Mouse (Mus musculus) forebrain, embryonic 11.5 days (tissue): ENCODE measurements around the gene Spon1. TPM values are rescaled to one million over a fixed set of nuclear protein-coding genes. Genes with fewer than 3 reads are reported as not detected.

Experiments used
- ATAC-seq: fragments of 200-750 bp; cut with Nextera tagmentation; replicated peaks from 2 replicates; pipeline ENCODE4 v1.8.0; 2017; ENCODE audit warnings: moderate TSS enrichment; ENCODE audit not compliant: low FRiP score
- DNase-seq: peaks from one replicate; pipeline ENCODE4 v3.0.0-alpha.2; 2017; ENCODE audit warnings: low spot score
- H3K27ac ChIP-seq: fragments of 300-500 bp; sonication (generic); 2 replicates; pipeline ENCODE4 v1.5.1; 2014; ENCODE audit warnings: low read depth, low read length
- H3K27me3 ChIP-seq: fragments of 300-500 bp; sonication (generic); 2 replicates; pipeline ENCODE4 v1.6.1; 2014; ENCODE audit warnings: mild to moderate bottlenecking, low read length, mixed read lengths; ENCODE audit not compliant: control insufficient read depth, insufficient read depth
- H3K36me3 ChIP-seq: fragments of 300-500 bp; sonication (generic); 2 replicates; pipeline ENCODE4 v1.6.1; 2014; ENCODE audit warnings: mild to moderate bottlenecking, low read length, moderate library complexity, mixed read lengths; ENCODE audit not compliant: control insufficient read depth, insufficient read depth
- H3K4me1 ChIP-seq: fragments of 300-500 bp; sonication (generic); replicated peaks from 2 replicates; pipeline ENCODE4 v1.6.1; 2014; ENCODE audit warnings: low read length, mixed read lengths; ENCODE audit not compliant: control insufficient read depth, insufficient read depth
- H3K4me2 ChIP-seq: fragments of 300-500 bp; sonication (generic); 2 replicates; pipeline ENCODE4 v1.6.1; 2014; ENCODE audit warnings: low read depth, mild to moderate bottlenecking, low read length, moderate library complexity, mixed read lengths; ENCODE audit not compliant: severe bottlenecking
- H3K4me3 ChIP-seq: fragments of 300-500 bp; sonication (generic); 2 replicates; pipeline ENCODE4 v1.5.1; 2014; ENCODE audit warnings: low read depth, low read length
- H3K9ac ChIP-seq: fragments of 300-500 bp; sonication (generic); 2 replicates; pipeline ENCODE4 v1.6.1; 2014; ENCODE audit warnings: low read length
- H3K9me3 ChIP-seq: fragments of 300-500 bp; sonication (generic); 2 replicates; pipeline ENCODE4 v1.6.1; 2016; ENCODE audit warnings: low read length, mixed read lengths; ENCODE audit not compliant: control insufficient read depth
- WGBS: fragments of 180-500 bp; shearing (Covaris S2); extraction: QIAGEN DNeasy Blood & Tissue Kit; methylation state at CpG from one replicate; pipeline ENCODE4 v1.1.7; 2014; 5-methylcytosine and 5-hydroxymethylcytosine counted together
- polyA plus RNA-seq: library from polyadenylated mRNA; unstranded; fragments of >200 nt; fragmentation: Nextera tagmentation; extraction: Ambion mirVana; gene quantifications from 2 replicates; pipeline ENCODE4 v1.2.1, GENCODE M21; 2014

Spon1 gene
- polyA plus RNA-seq, 1 experiment from 2014 or later: 9.0 TPM

- H3K36me3 ChIP-seq: no peaks in the 10 kb centered on the region
- H3K4me1 ChIP-seq: no peaks in the 10 kb centered on the region
- H3K27me3 ChIP-seq: no peaks in the 10 kb centered on the region
- 80% methylated on average over 5 of the region's 5 CpGs for WGBS
- H3K27ac ChIP-seq: no peak overlapping the region
- H3K4me3 ChIP-seq: no peak overlapping the region
- no peak overlapping the region for H3K9ac ChIP-seq
- DNase-seq (no peak), ATAC-seq (no peak)
- no peak overlapping the region for H3K4me2 ChIP-seq
- no peaks in the 10 kb centered on the region for H3K9me3 ChIP-seq
Measured at GRCm38 (mm10) chr7:113859480-113859881, 93.7 kb downstream of the Spon1 start.

GRCm38 (mm10) chr7:113861964-113862363, 96.2 kb downstream of the Spon1 start:
- Histone ChIP-seq H3K36me3 (no peaks in the 10 kb centered on the region), H3K4me3 (no peak overlapping the region), H3K27ac (no peak overlapping the region), H3K4me1 (no peaks in the 10 kb centered on the region), H3K4me2 (no peak overlapping the region), H3K9ac (no peak overlapping the region), H3K27me3 (no peaks in the 10 kb centered on the region), H3K9me3 (no peaks in the 10 kb centered on the region)
- ATAC-seq (no peak), DNase-seq (no peak)
- WGBS: 92% methylated on average over 4 of the region's 4 CpGs

GRCm38 (mm10) chr7:113872846-113873245, 107.0 kb downstream of the Spon1 start:
- Histone ChIP-seq H3K4me1 (no peaks in the 10 kb centered on the region), H3K9ac (no peak overlapping the region), H3K27me3 (no peaks in the 10 kb centered on the region), H3K4me2 (no peak overlapping the region), H3K36me3 (no peaks in the 10 kb centered on the region), H3K4me3 (no peak overlapping the region), H3K9me3 (no peaks in the 10 kb centered on the region), H3K27ac (no peak overlapping the region)
- ATAC-seq (no peak), DNase-seq (no peak)
- 79% methylated on average over 1 of the region's 1 CpGs for WGBS

GRCm38 (mm10) chr7:113877451-113877850, 111.7 kb downstream of the Spon1 start:
- Histone ChIP-seq H3K4me3 (no peak overlapping the region), H3K4me2 (no peak overlapping the region), H3K4me1 (peaks cover 2% of the 10 kb centered on the region; the same call in 1 of the 2 replicates), H3K36me3 (no peaks in the 10 kb centered on the region), H3K27me3 (no peaks in the 10 kb centered on the region), H3K9ac (no peak overlapping the region), H3K27ac (no peak overlapping the region), H3K9me3 (no peaks in the 10 kb centered on the region)
- ATAC-seq (no peak), DNase-seq (no peak)
- 87% methylated on average over 4 of the region's 4 CpGs for WGBS

- Histone ChIP-seq H3K4me3 (no peak overlapping the region), H3K9me3 (no peaks in the 10 kb centered on the region), H3K4me2 (no peak overlapping the region), H3K9ac (no peak overlapping the region), H3K4me1 (peaks cover 2% of the 10 kb centered on the region; the same call in 1 of the 2 replicates), H3K27ac (no peak overlapping the region), H3K27me3 (no peaks in the 10 kb centered on the region), H3K36me3 (no peaks in the 10 kb centered on the region)
- no peak for ATAC-seq
- 91% methylated on average over 5 of the region's 5 CpGs for WGBS
- DNase-seq: no peak
Measured at GRCm38 (mm10) chr7:113877926-113878325, 112.1 kb downstream of the Spon1 start.

- Histone ChIP-seq H3K9ac (no peak overlapping the region), H3K27me3 (no peaks in the 10 kb centered on the region), H3K9me3 (no peaks in the 10 kb centered on the region), H3K27ac (no peak overlapping the region), H3K4me1 (peaks cover 2% of the 10 kb centered on the region; the same call in 1 of the 2 replicates), H3K36me3 (no peaks in the 10 kb centered on the region), H3K4me2 (no peak overlapping the region), H3K4me3 (no peak overlapping the region)
- DNase-seq (no peak), ATAC-seq (no peak)
- WGBS: 50% methylated on average over 7 of the region's 7 CpGs
Measured at GRCm38 (mm10) chr7:113879085-113879501, 113.3 kb downstream of the Spon1 start.

GRCm38 (mm10) chr7:113880021-113880420, 114.2 kb downstream of the Spon1 start:
- Histone ChIP-seq H3K9me3 (no peaks in the 10 kb centered on the region), H3K36me3 (no peaks in the 10 kb centered on the region), H3K9ac (no peak overlapping the region), H3K4me3 (no peak overlapping the region), H3K27me3 (no peaks in the 10 kb centered on the region), H3K27ac (no peak overlapping the region), H3K4me2 (no peak overlapping the region), H3K4me1 (peaks cover 2% of the 10 kb centered on the region; the same call in 1 of the 2 replicates)
- DNase-seq: no peak
- no peak for ATAC-seq
- 85% methylated on average over 3 of the region's 3 CpGs for WGBS

- H3K9ac ChIP-seq: no peak overlapping the region
- no peaks in the 10 kb centered on the region for H3K36me3 ChIP-seq
- H3K27ac ChIP-seq: no peak overlapping the region
- no peaks in the 10 kb centered on the region for H3K4me1 ChIP-seq
- H3K27me3 ChIP-seq: no peaks in the 10 kb centered on the region
- DNase-seq: no peak
- 98% methylated on average over 2 of the region's 2 CpGs for WGBS
- H3K9me3 ChIP-seq: no peaks in the 10 kb centered on the region
- no peak overlapping the region for H3K4me3 ChIP-seq
- no peak for ATAC-seq
- no peak overlapping the region for H3K4me2 ChIP-seq
Measured at GRCm38 (mm10) chr7:113890782-113891181, 125.0 kb downstream of the Spon1 start.

GRCm38 (mm10) chr7:113891491-113891890, 125.7 kb downstream of the Spon1 start:
- no peak overlapping the region for H3K4me3 ChIP-seq
- DNase-seq: no peak
- H3K4me1 ChIP-seq: no peaks in the 10 kb centered on the region
- ATAC-seq: no peak
- no peak overlapping the region for H3K27ac ChIP-seq
- WGBS: 91% methylated on average over 6 of the region's 6 CpGs
- no peaks in the 10 kb centered on the region for H3K9me3 ChIP-seq
- no peaks in the 10 kb centered on the region for H3K27me3 ChIP-seq
- H3K4me2 ChIP-seq: no peak overlapping the region
- no peak overlapping the region for H3K9ac ChIP-seq
- H3K36me3 ChIP-seq: no peaks in the 10 kb centered on the region
